Mouse (Mus musculus): ENCODE data around the gene Tcp11.

DNA sequence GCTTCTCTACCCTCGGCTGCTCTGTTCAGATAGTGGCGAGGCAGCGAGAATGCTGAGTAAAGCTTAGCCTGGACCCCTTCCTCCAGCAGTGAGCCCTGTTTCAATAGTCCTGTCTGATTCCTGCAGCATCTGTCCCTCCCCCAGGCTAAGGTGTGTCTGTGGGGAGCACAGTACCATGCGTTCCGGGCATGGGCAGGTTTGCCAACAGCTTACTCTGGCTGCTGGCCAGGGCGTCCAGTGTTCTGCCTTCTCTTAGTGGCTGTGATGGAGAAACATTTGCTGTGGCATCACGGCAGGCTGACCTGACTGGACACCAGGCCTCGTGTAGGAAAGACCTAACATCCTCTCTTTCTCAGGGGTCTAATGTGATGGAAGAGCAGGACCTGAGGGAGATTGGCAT lies 30.2 kb downstream of the Tcp11 start:
- no peak for TF ChIP-seq POLR2A (IDR thresholded peaks at IDR 0.05; ENCODE audit: borderline replicate concordance, insufficient read depth, low read length)
- no peak for TF ChIP-seq CTCF (IDR thresholded peaks at IDR 0.05; ENCODE audit: borderline replicate concordance, insufficient read depth, low read depth, low read length)

Measured in cerebellum, adult 2 months (tissue).